Mouse (Mus musculus) cerebral cortex, adult 2 months (tissue): Measurements from ENCODE around the gene Btf3l4.

Source experiments
- WGBS: fragments of 180-500 bp; shearing (Covaris S2); methylation state at CpG from one replicate; pipeline ENCODE4 v1.1.7; 2018; 5-methylcytosine and 5-hydroxymethylcytosine counted together

Gene Btf3l4

DNA sequence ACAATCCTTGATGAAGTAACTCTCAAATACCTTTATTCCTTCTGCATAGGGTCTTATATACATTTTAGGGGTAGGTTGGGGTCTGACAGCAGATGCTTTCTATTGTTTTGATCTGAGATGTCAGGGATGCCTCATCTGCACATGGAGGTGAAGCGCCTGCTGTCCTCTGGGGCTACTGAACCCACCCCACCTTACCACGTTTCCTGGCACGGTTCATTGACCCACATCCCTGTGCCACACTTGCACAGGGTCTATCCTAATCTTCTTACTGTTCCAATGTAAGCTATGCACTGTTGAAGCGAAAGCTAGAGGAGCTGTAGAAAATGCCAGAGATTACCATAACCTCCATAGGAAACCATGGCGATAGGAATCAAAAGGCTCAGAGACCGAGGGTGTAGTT, 21.9 kb downstream of the Btf3l4 start:
- 73% methylated on average over 6 of the region's 6 CpGs for whole genome bisulfite sequencing

DNA sequence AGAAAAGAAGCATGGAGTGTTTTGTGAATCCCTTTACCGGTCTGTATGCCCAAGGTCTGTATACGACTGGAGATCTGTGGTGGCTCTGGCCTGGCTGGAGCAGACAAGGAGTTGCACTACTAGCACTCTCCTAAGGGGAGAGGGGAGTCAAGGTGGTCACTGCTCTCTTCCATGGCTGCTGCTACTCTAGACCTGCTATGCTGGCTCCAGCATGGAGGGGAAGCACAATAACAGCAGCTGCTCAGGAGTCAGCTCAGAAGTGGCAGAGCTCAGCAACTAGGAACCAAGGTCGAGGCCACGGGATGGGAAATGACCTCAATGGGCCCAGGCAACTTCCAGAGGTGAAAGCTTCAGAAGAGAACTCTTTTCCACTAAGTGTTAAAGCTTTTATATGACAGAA, 22.3 kb downstream of the Btf3l4 start:
- WGBS, result 79% methylated on average over 4 of the region's 4 CpGs

- WGBS, result 28% methylated on average over 2 of the region's 2 CpGs
These were observed 29.9 kb downstream of the Btf3l4 start for GRCm38 (mm10) chr4:108803535-108803934.

GRCm38 (mm10) chr4:108798083-108798830, 35.2 kb downstream of the Btf3l4 start:
- 51% methylated on average over 2 of the region's 2 CpGs for WGBS

GRCm38 (mm10) chr4:108796701-108797100, 36.7 kb downstream of the Btf3l4 start:
- WGBS, result 70% methylated on average over 4 of the region's 4 CpGs

- 48% methylated on average over 1 of the region's 1 CpGs for WGBS
These were observed 39.5 kb downstream of the Btf3l4 start for GRCm38 (mm10) chr4:108793941-108794340.

GRCm38 (mm10) chr4:108790507-108790906, 42.9 kb downstream of the Btf3l4 start:
- WGBS, result 63% methylated on average over 1 of the region's 1 CpGs

DNA sequence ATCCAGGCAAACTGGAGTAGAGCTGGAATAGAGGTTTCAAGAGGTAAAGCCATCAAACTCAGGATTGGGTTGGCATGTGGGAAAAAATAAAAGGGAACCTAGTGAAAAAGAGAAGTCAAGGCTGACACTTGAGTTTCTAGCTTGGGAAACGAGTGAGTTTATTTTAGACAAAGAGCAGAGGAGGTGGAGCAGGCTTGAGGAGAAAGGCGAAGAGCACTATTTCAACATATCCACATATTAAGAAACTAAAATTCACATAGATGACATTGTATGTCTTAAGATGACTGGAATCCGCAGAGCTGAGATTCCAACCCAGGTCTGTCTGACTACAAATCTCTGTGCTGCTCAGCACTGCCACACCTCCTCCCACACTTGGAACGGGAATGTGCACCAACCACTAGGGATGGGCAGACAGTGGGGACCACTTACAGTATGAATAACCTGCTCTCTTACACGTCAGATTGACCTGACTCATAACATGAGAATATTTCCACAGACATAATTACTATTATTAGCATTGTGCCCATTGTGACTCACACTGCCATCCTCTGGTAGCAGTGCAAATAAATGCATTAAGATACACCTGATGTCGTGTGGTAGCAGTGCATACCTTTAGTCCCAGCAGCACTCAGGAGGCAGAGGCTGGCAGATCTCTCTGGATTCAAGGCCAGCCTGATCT, 44.0 kb downstream of the Btf3l4 start:
- WGBS, result 57% methylated on average over 6 of the region's 6 CpGs

GRCm38 (mm10) chr4:108782421-108783085, 50.9 kb downstream of the Btf3l4 start:
- 15% methylated on average over 8 of the region's 8 CpGs for WGBS

GRCm38 (mm10) chr4:108781596-108781995, 51.8 kb downstream of the Btf3l4 start:
- WGBS, result 29% methylated on average over 3 of the region's 3 CpGs

- under 1% methylated on average over 20 of the region's 20 CpGs for WGBS
These were observed 52.6 kb downstream of the Btf3l4 start for GRCm38 (mm10) chr4:108780864-108781205.

- WGBS, result under 1% methylated on average over 107 of the region's 111 CpGs
These were observed 53.2 kb downstream of the Btf3l4 start, which contains the start of gene Zfyve9 for GRCm38 (mm10) chr4:108780057-108780863. TSS of gene Zfyve9 (minus strand) at chr4:108780798.

- 0% methylated on average over 7 of the region's 7 CpGs for whole genome bisulfite sequencing
These were observed 53.7 kb downstream of the Btf3l4 start for GRCm38 (mm10) chr4:108779763-108780056.
